Mouse (Mus musculus) embryonic facial prominence, embryonic 15.5 days (tissue): ENCODE data around the gene Gnai2. TPM values are rescaled to one million over a fixed set of nuclear protein-coding genes. Genes with fewer than 3 reads are reported as not detected.
"Not testable (repeated sequence)": the region's sequence is repeated elsewhere in the genome, so short reads cannot be mapped to it uniquely, and the experiment has no call there.

Source experiments
- ATAC-seq: fragments of 200-750 bp; cut with Nextera tagmentation; 2 replicates; pipeline ENCODE4 v1.8.0; 2017; ENCODE audit warnings: low read depth, moderate TSS enrichment; ENCODE audit not compliant: insufficient number of reproducible peaks, low FRiP score, low TSS enrichment
- H3K27ac ChIP-seq: fragments of 300-500 bp; sonication (generic); replicated peaks from 2 replicates; pipeline ENCODE4 v1.5.1; 2015; ENCODE audit warnings: mild to moderate bottlenecking, inconsistent platforms
- H3K27me3 ChIP-seq: fragments of 300-500 bp; sonication (generic); 2 replicates; pipeline ENCODE4 v1.6.1; 2015; ENCODE audit warnings: inconsistent platforms
- H3K36me3 ChIP-seq: fragments of 300-500 bp; sonication (generic); 2 replicates; pipeline ENCODE4 v1.6.1; 2015; ENCODE audit warnings: mild to moderate bottlenecking, inconsistent platforms
- H3K4me1 ChIP-seq: fragments of 300-500 bp; sonication (generic); 2 replicates; pipeline ENCODE4 v1.6.1; 2015; ENCODE audit warnings: inconsistent platforms
- H3K4me2 ChIP-seq: fragments of 300-500 bp; sonication (generic); replicated peaks from 2 replicates; pipeline ENCODE4 v1.6.1; 2015; ENCODE audit warnings: mild to moderate bottlenecking, inconsistent platforms
- H3K4me3 ChIP-seq: fragments of 300-500 bp; sonication (generic); replicated peaks from 2 replicates; pipeline ENCODE4 v1.5.1; 2015; ENCODE audit warnings: mild to moderate bottlenecking, inconsistent platforms
- H3K9ac ChIP-seq: fragments of 300-500 bp; sonication (generic); 2 replicates; pipeline ENCODE4 v1.6.1; 2015; ENCODE audit warnings: inconsistent platforms
- H3K9me3 ChIP-seq: fragments of 300-500 bp; sonication (generic); replicated peaks from 2 replicates; pipeline ENCODE4 v1.6.1; 2016; ENCODE audit warnings: inconsistent platforms
- WGBS: fragments of 180-500 bp; shearing (Covaris S2); methylation state at CpG from one replicate; pipeline ENCODE4 v1.1.7; 2015; 5-methylcytosine and 5-hydroxymethylcytosine counted together
- polyA plus RNA-seq: library from polyadenylated mRNA; unstranded; fragments of >200 nt; fragmentation: Nextera tagmentation; extraction: Ambion mirVana; gene quantifications from 2 replicates; pipeline ENCODE4 v1.2.1, GENCODE M21; 2015

Gnai2 gene
- polyA plus RNA-seq, 1 experiment from 2014 or later: 459 TPM

- WGBS: 85% methylated on average over 7 of the region's 7 CpGs
- Histone ChIP-seq H3K4me2 (no peak overlapping the region), H3K27ac (no peak overlapping the region), H3K9ac (no peak overlapping the region), H3K27me3 (no peaks in the 10 kb centered on the region), H3K4me1 (peaks cover 44% of the 10 kb centered on the region), H3K36me3 (peaks cover 16% of the 10 kb centered on the region), H3K4me3 (no peak overlapping the region), H3K9me3 (no peaks in the 10 kb centered on the region)
- ATAC-seq: no peak
Measured at GRCm38 (mm10) chr9:107582509-107583062, 52.6 kb downstream of the Gnai2 start.

GRCm38 (mm10) chr9:107581584-107581983, 53.6 kb downstream of the Gnai2 start:
- peak overlapping the region; percentile 73 for H3K4me2 ChIP-seq
- no peaks in the 10 kb centered on the region for H3K9me3 ChIP-seq
- 66% methylated on average over 4 of the region's 4 CpGs for WGBS
- H3K4me1 ChIP-seq: peaks cover 54% of the 10 kb centered on the region
- ATAC-seq: no peak
- H3K27me3 ChIP-seq: no peaks in the 10 kb centered on the region
- peak overlapping the region; percentile 97 for H3K27ac ChIP-seq
- H3K4me3 ChIP-seq: peak overlapping the region; percentile 65
- H3K36me3 ChIP-seq: peaks cover 16% of the 10 kb centered on the region
- H3K9ac ChIP-seq: peak overlapping the region; percentile 68

- Histone ChIP-seq H3K4me2 (peak within 1 kb of the TSS; percentile 73), H3K27ac (peak within 1 kb of the TSS; percentile 97), H3K9ac (peak within 1 kb of the TSS; percentile 68), H3K4me3 (peak within 1 kb of the TSS; percentile 65), H3K36me3 (peaks cover 16% of the 10 kb centered on the region), H3K27me3 (no peaks in the 10 kb centered on the region), H3K9me3 (no peaks in the 10 kb centered on the region), H3K4me1 (peaks cover 63% of the 10 kb centered on the region)
- peak; percentile 83 for ATAC-seq
- under 1% methylated on average over 32 of the region's 32 CpGs for WGBS
Measured at GRCm38 (mm10) chr9:107580501-107581317, 54.5 kb downstream of the Gnai2 start, which contains the start of gene Hyal3. Gene Hyal3 (plus strand): TSS chr9:107580818.

- 0 out of 2 replicates have a peak overlapping the region, but pooled peaks have one; percentile 65 for H3K4me3 ChIP-seq
- H3K4me2 ChIP-seq: peak overlapping the region; percentile 73; the same call in 1 of the 2 replicates
- no peaks in the 10 kb centered on the region for H3K27me3 ChIP-seq
- no peaks in the 10 kb centered on the region for H3K9me3 ChIP-seq
- H3K9ac ChIP-seq: no peak overlapping the region
- peaks cover 24% of the 10 kb centered on the region for H3K36me3 ChIP-seq
- WGBS: 91% methylated on average over 14 of the region's 14 CpGs
- H3K27ac ChIP-seq: peak overlapping the region; percentile 97
- ATAC-seq: no peak
- H3K4me1 ChIP-seq: peaks cover 65% of the 10 kb centered on the region
Measured at GRCm38 (mm10) chr9:107579023-107579900, 55.9 kb downstream of the Gnai2 start.

- Histone ChIP-seq H3K9me3 (no peaks in the 10 kb centered on the region), H3K4me3 (0 out of 2 replicates have a peak within 1 kb of the TSS, but pooled peaks have one; percentile 65), H3K9ac (no peak within 1 kb of the TSS), H3K4me2 (peak within 1 kb of the TSS; percentile 73), H3K36me3 (peaks cover 22% of the 10 kb centered on the region), H3K4me1 (peaks cover 65% of the 10 kb centered on the region), H3K27ac (peak within 1 kb of the TSS; percentile 97), H3K27me3 (no peaks in the 10 kb centered on the region)
- no peak for ATAC-seq
- 74% methylated on average over 3 of the region's 3 CpGs for WGBS
Measured at GRCm38 (mm10) chr9:107578587-107578986, 56.6 kb downstream of the Gnai2 start, which contains the start of gene Naa80. Gene Naa80 (plus strand): TSS chr9:107578887.

GRCm38 (mm10) chr9:107577871-107578270, 57.3 kb downstream of the Gnai2 start:
- no peak for ATAC-seq
- Histone ChIP-seq H3K27ac (no peak overlapping the region), H3K4me2 (no peak overlapping the region; the same call in 1 of the 2 replicates), H3K4me1 (peaks cover 65% of the 10 kb centered on the region), H3K36me3 (peaks cover 22% of the 10 kb centered on the region), H3K9me3 (no peaks in the 10 kb centered on the region), H3K9ac (no peak overlapping the region), H3K27me3 (no peaks in the 10 kb centered on the region), H3K4me3 (no peak overlapping the region)
- WGBS: 92% methylated on average over 10 of the region's 10 CpGs

GRCm38 (mm10) chr9:107576357-107577107, 58.6 kb downstream of the Gnai2 start, which contains the start of gene Hyal1:
Gene Hyal1 (plus strand): TSS chr9:107576927.
- Histone ChIP-seq H3K9me3 (no peaks in the 10 kb centered on the region), H3K4me1 (peaks cover 62% of the 10 kb centered on the region), H3K9ac (0 out of 2 replicates have a peak within 1 kb of the TSS, but pooled peaks have one; percentile 24), H3K27me3 (no peaks in the 10 kb centered on the region), H3K27ac (peak within 1 kb of the TSS; percentile 91), H3K36me3 (peaks cover 32% of the 10 kb centered on the region), H3K4me2 (peak within 1 kb of the TSS; percentile 57), H3K4me3 (peak within 1 kb of the TSS; percentile 45)
- WGBS: 14% methylated on average over 16 of the region's 16 CpGs
- peak; percentile 64 for ATAC-seq

- 65% methylated on average over 14 of the region's 14 CpGs for WGBS
- H3K27ac ChIP-seq: peak overlapping the region; percentile 91
- no peaks in the 10 kb centered on the region for H3K9me3 ChIP-seq
- H3K4me3 ChIP-seq: 0 out of 2 replicates have a peak overlapping the region, but pooled peaks have one; percentile 45
- no peak for ATAC-seq
- no peaks in the 10 kb centered on the region for H3K27me3 ChIP-seq
- 0 out of 2 replicates have a peak overlapping the region, but pooled peaks have one; percentile 57 for H3K4me2 ChIP-seq
- no peak overlapping the region for H3K9ac ChIP-seq
- H3K4me1 ChIP-seq: peaks cover 64% of the 10 kb centered on the region
- peaks cover 39% of the 10 kb centered on the region for H3K36me3 ChIP-seq
Measured at GRCm38 (mm10) chr9:107575579-107576356, 59.4 kb downstream of the Gnai2 start.

GRCm38 (mm10) chr9:107573774-107574173, 61.4 kb downstream of the Gnai2 start:
- WGBS: 85% methylated on average over 6 of the region's 6 CpGs
- ATAC-seq, H3K4me2 ChIP-seq, H3K27me3 ChIP-seq, H3K27ac ChIP-seq, H3K4me3 ChIP-seq, H3K9ac ChIP-seq, H3K9me3 ChIP-seq: not testable (repeated sequence)
- Histone ChIP-seq H3K36me3 (peaks cover 42% of the 10 kb centered on the region), H3K4me1 (peaks cover 58% of the 10 kb centered on the region)

GRCm38 (mm10) chr9:107572327-107572662, 62.9 kb downstream of the Gnai2 start:
- Histone ChIP-seq H3K27ac (no peak overlapping the region), H3K4me2 (no peak overlapping the region), H3K36me3 (peaks cover 42% of the 10 kb centered on the region), H3K4me3 (no peak overlapping the region), H3K27me3 (no peaks in the 10 kb centered on the region), H3K4me1 (peaks cover 56% of the 10 kb centered on the region), H3K9ac (no peak overlapping the region), H3K9me3 (no peaks in the 10 kb centered on the region)
- WGBS: 95% methylated on average over 2 of the region's 2 CpGs
- ATAC-seq: no peak
